ENCODE assay signal across 27 mouse cellular contexts in the genomic region with DNA sequence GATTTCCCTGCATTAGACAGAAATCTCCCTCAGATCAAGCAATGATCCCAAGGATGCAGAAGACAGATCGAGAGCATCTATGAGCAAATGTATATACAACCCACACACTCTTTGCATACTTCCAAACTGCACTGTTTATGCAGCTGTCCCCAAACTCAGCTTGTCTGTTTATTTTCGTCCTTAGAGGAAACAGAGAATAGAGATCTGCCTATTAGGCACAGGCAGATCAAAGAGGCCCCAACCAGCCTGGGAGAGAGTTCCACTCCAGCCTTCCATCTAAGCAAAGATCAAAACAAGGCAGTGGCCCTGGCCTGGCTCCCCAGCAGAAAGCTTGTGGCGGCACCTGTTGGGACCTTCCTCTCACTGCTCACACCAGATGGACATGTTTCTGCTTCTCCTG. TPM values are rescaled to one million over a fixed set of nuclear protein-coding genes. Genes with fewer than 3 reads are reported as not detected.
DNase-seq lines count a peak whose midpoint lies in the region; ATAC-seq and TF ChIP-seq lines count a peak whose summit lies in the region.
"Had no signal": no experiment of that assay in that cellular context is flagged by ENCODE, and none has a peak within 500 bp of the region (broad histone marks: within the 10 kb centered on the region; RNA-seq: fewer than 3 reads in every experiment).

No protein-coding gene starts in this region.

- no peak overlapping the region for H3K4me2 ChIP-seq in embryonic facial prominence, embryonic 14.5 days (ENCODE audit: low read depth, low read length)
- no peak overlapping the region for H3K4me2 ChIP-seq in lung, embryonic 14.5 days
- no peak overlapping the region for H3K4me2 ChIP-seq in lung, postnatal 0 days (replicated peaks; ENCODE audit: low read depth, low read length)
- no peak overlapping the region for H3K4me2 ChIP-seq in stomach, postnatal 0 days (replicated peaks; ENCODE audit: low read depth)
- H3K4me2 ChIP-seq: embryonic facial prominence, embryonic 15.5 days; heart, embryonic 12.5 days; heart, embryonic 15.5 days; hindbrain, embryonic 13.5 days had no signal

- peak; percentile 48 for DNase-seq in embryonic facial prominence, embryonic 14.5 days (ENCODE audit: low spot score)
- no peak for DNase-seq in embryonic facial prominence, embryonic 10.5 days (ENCODE audit: low spot score)
- peak; percentile 63 for DNase-seq in lung, embryonic 14.5 days
- DNase-seq in lung, postnatal 0 days (ENCODE audit: low spot score): no peak
- peak; percentile 26 for DNase-seq in brain, adult 2 months (ENCODE audit: low read depth, low spot score)
- no peak for DNase-seq in stomach, postnatal 0 days (ENCODE audit: low spot score)
- DNase-seq in cerebellum, adult 9-10 months: no peak
- DNase-seq: adrenal gland, adult 8-10 months; adrenal gland, postnatal 25 days; cerebellum, adult 11 months; cerebellum, adult 2 months; cerebellum, postnatal 36 days; embryo, embryonic 11 days; forebrain, postnatal 0 days; gastrocnemius, postnatal 25 days; heart, adult 18-20 months; heart, postnatal 10 days; heart, postnatal 36 days had no signal

- no peak for TF ChIP-seq CTCF in lung, embryonic 14.5 days (IDR thresholded peaks at IDR 0.05; ENCODE audit: low read depth)
- no peak for TF ChIP-seq CTCF in lung, postnatal 0 days (IDR thresholded peaks at IDR 0.05)
- 0 out of 2 replicates have a peak, but pooled peaks have one; percentile 11 for TF ChIP-seq CTCF in stomach, postnatal 0 days (IDR thresholded peaks at IDR 0.05; ENCODE audit: low read depth)

- H3K4me1 ChIP-seq in embryonic facial prominence, embryonic 14.5 days (ENCODE audit: control insufficient read depth, insufficient read depth, low read length): no peaks in the 10 kb centered on the region
- H3K4me1 ChIP-seq in embryonic facial prominence, embryonic 10.5 days: no peaks in the 10 kb centered on the region
- no peaks in the 10 kb centered on the region for H3K4me1 ChIP-seq in lung, embryonic 14.5 days (ENCODE audit: insufficient read depth)
- no peaks in the 10 kb centered on the region for H3K4me1 ChIP-seq in lung, postnatal 0 days (ENCODE audit: insufficient read depth, low read depth, low read length)
- no peaks in the 10 kb centered on the region for H3K4me1 ChIP-seq in stomach, postnatal 0 days (replicated peaks; ENCODE audit: control insufficient read depth, insufficient read depth)
- H3K4me1 ChIP-seq: heart, embryonic 12.5 days; heart, embryonic 15.5 days; hindbrain, embryonic 10.5 days; hindbrain, embryonic 13.5 days had no signal

- peak; percentile 41; the same call in 1 of the 2 replicates for ATAC-seq in embryonic facial prominence, embryonic 14.5 days (ENCODE audit: low read depth)
- ATAC-seq in lung, embryonic 14.5 days (ENCODE audit: insufficient read depth): peak; percentile 75
- ATAC-seq in lung, postnatal 0 days: no peak
- ATAC-seq in stomach, postnatal 0 days (ENCODE audit: low FRiP score, low TSS enrichment): no peak
- ATAC-seq: activated CD4-positive, CD25-positive, alpha-beta regulatory T cell, adult 4 months; forebrain, embryonic 14.5 days; forebrain, postnatal 0 days; hindbrain, embryonic 16.5 days had no signal

- no peaks in the 10 kb centered on the region for H3K27me3 ChIP-seq in embryonic facial prominence, embryonic 14.5 days (replicated peaks; ENCODE audit: control insufficient read depth, insufficient read depth, low read length)
- H3K27me3 ChIP-seq in embryonic facial prominence, embryonic 10.5 days (replicated peaks; ENCODE audit: low read depth, poor library complexity, severe bottlenecking): no peaks in the 10 kb centered on the region
- no peaks in the 10 kb centered on the region for H3K27me3 ChIP-seq in lung, embryonic 14.5 days (ENCODE audit: insufficient read depth, low read length)
- H3K27me3 ChIP-seq in lung, postnatal 0 days (replicated peaks; ENCODE audit: insufficient read depth, low read length): no peaks in the 10 kb centered on the region
- H3K27me3 ChIP-seq in stomach, postnatal 0 days (ENCODE audit: control insufficient read depth, insufficient read depth, low read length): no peaks in the 10 kb centered on the region
- H3K27me3 ChIP-seq: embryonic facial prominence, embryonic 15.5 days; heart, embryonic 12.5 days; heart, embryonic 15.5 days; hindbrain, embryonic 13.5 days had no signal

- no peak overlapping the region for H3K9ac ChIP-seq in embryonic facial prominence, embryonic 14.5 days (ENCODE audit: low read depth, low read length)
- H3K9ac ChIP-seq in lung, embryonic 14.5 days: no peak overlapping the region
- H3K9ac ChIP-seq in lung, postnatal 0 days (replicated peaks; ENCODE audit: low read depth): no peak overlapping the region
- H3K9ac ChIP-seq in stomach, postnatal 0 days (ENCODE audit: low read length): no peak overlapping the region
- H3K9ac ChIP-seq: embryonic facial prominence, embryonic 15.5 days; forebrain, postnatal 0 days; heart, embryonic 12.5 days; heart, embryonic 15.5 days; hindbrain, embryonic 13.5 days had no signal

- no peaks in the 10 kb centered on the region for H3K9me3 ChIP-seq in embryonic facial prominence, embryonic 14.5 days (ENCODE audit: control insufficient read depth, low read length)
- no peaks in the 10 kb centered on the region for H3K9me3 ChIP-seq in embryonic facial prominence, embryonic 10.5 days
- no peaks in the 10 kb centered on the region for H3K9me3 ChIP-seq in lung, embryonic 14.5 days (ENCODE audit: low read depth, low read length)
- H3K9me3 ChIP-seq in lung, postnatal 0 days (ENCODE audit: low read length): no peaks in the 10 kb centered on the region
- no peaks in the 10 kb centered on the region for H3K9me3 ChIP-seq in stomach, postnatal 0 days (ENCODE audit: control insufficient read depth, low read length)
- H3K9me3 ChIP-seq: embryonic facial prominence, embryonic 15.5 days; heart, embryonic 12.5 days; heart, embryonic 15.5 days; hindbrain, embryonic 10.5 days; hindbrain, embryonic 13.5 days had no signal

- H3K36me3 ChIP-seq in embryonic facial prominence, embryonic 14.5 days (ENCODE audit: control insufficient read depth, insufficient read depth, low read length): no peaks in the 10 kb centered on the region
- no peaks in the 10 kb centered on the region for H3K36me3 ChIP-seq in embryonic facial prominence, embryonic 10.5 days (replicated peaks)
- no peaks in the 10 kb centered on the region for H3K36me3 ChIP-seq in lung, embryonic 14.5 days (ENCODE audit: insufficient read depth)
- H3K36me3 ChIP-seq in lung, postnatal 0 days (ENCODE audit: insufficient read depth, low read length): no peaks in the 10 kb centered on the region
- H3K36me3 ChIP-seq in stomach, postnatal 0 days (ENCODE audit: control insufficient read depth, insufficient read depth, low read length): no peaks in the 10 kb centered on the region
- H3K36me3 ChIP-seq: embryonic facial prominence, embryonic 15.5 days; heart, embryonic 12.5 days; heart, embryonic 15.5 days; hindbrain, embryonic 10.5 days; hindbrain, embryonic 13.5 days had no signal

- 35% methylated on average over 3 of the region's 3 CpGs for WGBS in embryonic facial prominence, embryonic 14.5 days
- WGBS in embryonic facial prominence, embryonic 10.5 days: 62% methylated on average over 3 of the region's 3 CpGs
- WGBS in lung, embryonic 14.5 days: 27% methylated on average over 3 of the region's 3 CpGs
- WGBS in lung, postnatal 0 days: 21% methylated on average over 3 of the region's 3 CpGs
- whole genome bisulfite sequencing in stomach, postnatal 0 days: 35% methylated on average over 3 of the region's 3 CpGs

- no peak overlapping the region for H3K4me3 ChIP-seq in embryonic facial prominence, embryonic 14.5 days (ENCODE audit: low read depth, low read length)
- H3K4me3 ChIP-seq in embryonic facial prominence, embryonic 10.5 days: no peak overlapping the region
- no peak overlapping the region for H3K4me3 ChIP-seq in lung, embryonic 14.5 days (ENCODE audit: low read depth, low read length)
- H3K4me3 ChIP-seq in lung, postnatal 0 days (ENCODE audit: low read depth, low read length): no peak overlapping the region
- no peak overlapping the region for H3K4me3 ChIP-seq in stomach, postnatal 0 days (ENCODE audit: low read depth, low read length)
- H3K4me3 ChIP-seq: embryonic facial prominence, embryonic 15.5 days; heart, embryonic 12.5 days; heart, embryonic 15.5 days; hindbrain, embryonic 10.5 days; hindbrain, embryonic 13.5 days had no signal

- H3K27ac ChIP-seq in embryonic facial prominence, embryonic 14.5 days (replicated peaks; ENCODE audit: low read depth, low read length): no peak overlapping the region
- H3K27ac ChIP-seq in embryonic facial prominence, embryonic 10.5 days (replicated peaks): no peak overlapping the region
- no peak overlapping the region for H3K27ac ChIP-seq in lung, embryonic 14.5 days (ENCODE audit: low read depth)
- H3K27ac ChIP-seq in lung, postnatal 0 days (ENCODE audit: low read length): no peak overlapping the region
- H3K27ac ChIP-seq in stomach, postnatal 0 days (replicated peaks): no peak overlapping the region
- H3K27ac ChIP-seq: embryonic facial prominence, embryonic 15.5 days; heart, embryonic 15.5 days; hindbrain, embryonic 10.5 days; hindbrain, embryonic 13.5 days had no signal

- no peak for TF ChIP-seq EP300 in lung, postnatal 0 days (IDR thresholded peaks at IDR 0.05)
- no peak for TF ChIP-seq EP300 in stomach, postnatal 0 days (optimal IDR thresholded peaks at IDR 0.05)

RNA-seq across cellular contexts. Expression of gene Barx2, which starts 27.0 kb away (rescaled TPM):
- polyA plus RNA-seq in embryonic facial prominence, embryonic 14.5 days (2014; fragmentation: Nextera tagmentation; extraction: Ambion mirVana): 4.3 and 5.5 TPM in 2 replicates
- 0.60 and 0.72 TPM in 2 replicates for polyA plus RNA-seq in embryonic facial prominence, embryonic 10.5 days (2016; fragmentation: Nextera tagmentation; extraction: Ambion mirVana)
- polyA plus RNA-seq in lung, embryonic 14.5 days (2014; fragmentation: Nextera tagmentation; extraction: Ambion mirVana): 0.22 and 0.36 TPM in 2 replicates
- polyA plus RNA-seq in lung, postnatal 0 days (2015; fragmentation: Nextera tagmentation; extraction: Ambion mirVana): 0.37 and 0.39 TPM in 2 replicates
- polyA plus RNA-seq in stomach, postnatal 0 days (2015; fragmentation: Nextera tagmentation; extraction: Ambion mirVana): 4.1 and 4.6 TPM in 2 replicates
- polyA plus RNA-seq: forebrain, embryonic 11.5 days; heart, embryonic 12.5 days; heart, embryonic 15.5 days; hindbrain, embryonic 13.5 days had no signal

Comparison
In these comparisons a context has a peak if more than half of its experiments do, and no peak if none do; other contexts are left out.
1. ATAC-seq: peak in embryonic facial prominence, embryonic 14.5 days (single experiment) and lung, embryonic 14.5 days (single experiment); none in lung, postnatal 0 days (single experiment) and stomach, postnatal 0 days (single experiment).
2. DNase-seq: peak in embryonic facial prominence, embryonic 14.5 days (single experiment), lung, embryonic 14.5 days (single experiment) and brain, adult 2 months (single experiment); none in embryonic facial prominence, embryonic 10.5 days (single experiment), lung, postnatal 0 days (single experiment), stomach, postnatal 0 days (single experiment) and cerebellum, adult 9-10 months (single experiment).